Mouse (Mus musculus) testis, adult 2 months (tissue): Measurements from ENCODE around the gene Scyl1.

Source experiments
- CTCF ChIP-seq: fragments of 200-500 bp; IDR thresholded peaks from 2 replicates; pipeline ENCODE4 v1.5.1; 2012; ENCODE audit warnings: low read depth, mild to moderate bottlenecking, inconsistent platforms, low read length, moderate library complexity; ENCODE audit not compliant: control insufficient read depth, insufficient read depth, insufficient replicate concordance
- POLR2A ChIP-seq: fragments of 200-500 bp; IDR thresholded peaks from 2 replicates; pipeline ENCODE4 v1.6.1; 2012; ENCODE audit warnings: low read depth, mild to moderate bottlenecking, inconsistent platforms, low read length, moderate library complexity; ENCODE audit not compliant: control insufficient read depth

- TF ChIP-seq CTCF (no peak), POLR2A (no peak)
These were observed 25.2 kb downstream of the Scyl1 start for GRCm38 (mm10) chr19:5745756-5746710.
